Mouse (Mus musculus): Measurements from ENCODE around the gene Antxr1. TPM values are rescaled to one million over a fixed set of nuclear protein-coding genes. Genes with fewer than 3 reads are reported as not detected.

Gene Antxr1
- 0.08 and 0.21 TPM in 2 replicates for total RNA-seq (2012; rRNA removed)
- 0.16 TPM in 2 replicates for total RNA-seq (2014; rRNA removed)
- polyA plus RNA-seq (2012; ENCODE audit: insufficient read length, low read depth), result 0.23 and 0.61 TPM in 2 replicates

GRCm38 (mm10) chr6:87335091-87335934 is at the start of gene Antxr1:
TSS of gene Antxr1 (minus strand) at chr6:87335821.
- Histone ChIP-seq H3K27ac (ENCODE audit: insufficient read depth, low read depth) (no peak within 1 kb of the TSS), H3K79me2 (replicated peaks; ENCODE audit: control insufficient read depth, extremely low read depth, insufficient read depth, poor library complexity, severe bottlenecking) (no peaks in the 10 kb centered on the region)

GRCm38 (mm10) chr6:87384761-87385160 is 49.1 kb upstream of the Antxr1 start:
- Histone ChIP-seq H3K27ac (ENCODE audit: insufficient read depth, low read depth) (no peak overlapping the region), H3K27me3 (replicated peaks) (peaks cover 6% of the 10 kb centered on the region), H3K79me2 (replicated peaks; ENCODE audit: control insufficient read depth, extremely low read depth, insufficient read depth, poor library complexity, severe bottlenecking) (no peaks in the 10 kb centered on the region), H3K9me3 (replicated peaks; ENCODE audit: low read length) (no peaks in the 10 kb centered on the region), H3K9ac (ENCODE audit: insufficient read depth, low read depth) (no peak overlapping the region), H3K4me3 (replicated peaks in 1 of 3; ENCODE audit: low read depth in 2 of 3, low read length in 2 of 3, poor library complexity in 1 of 3) (no peak overlapping the region), H3K4me1 (ENCODE audit: control insufficient read depth in 1 of 2, insufficient read depth in 2 of 2) (peaks cover 0 to 31% of the 10 kb centered on the region in 2 experiments; a peak in 2 of 4 replicates), H3K4me2 (ENCODE audit: insufficient read depth, low read depth, poor library complexity, severe bottlenecking) (no peak overlapping the region), H3K36me3 (replicated peaks in 1 of 2; ENCODE audit: control insufficient read depth in 1 of 2, insufficient read depth in 1 of 2, low read length in 1 of 2) (no peaks in the 10 kb centered on the region)
- in situ Hi-C loops (cut with MboI; ENCODE audit: low pct_ligation_motif_present, low pct_unique_long_range_greater_than_20kb, low sequenced_read_pairs), result no loop called here
- dilution Hi-C loops (cut with MboI; ENCODE audit: extremely low pct_ligation_motif_present, extremely low pct_unique_long_range_greater_than_20kb, low sequenced_read_pairs), result no loop called here
- TF ChIP-seq TCF12 (IDR thresholded peaks at IDR 0.05; ENCODE audit: low read depth, low read length) (no peak), SIN3A (IDR thresholded peaks at IDR 0.05; ENCODE audit: low read length) (no peak), ZC3H11A (IDR thresholded peaks at IDR 0.05; ENCODE audit: low read depth, low read length) (no peak), GABPA (IDR thresholded peaks at IDR 0.05; ENCODE audit: insufficient replicate concordance, low read depth, low read length) (no peak), IRF4 (IDR thresholded peaks at IDR 0.05; ENCODE audit: low read depth, low read length) (no peak), PAX5 (IDR thresholded peaks at IDR 0.05; ENCODE audit: low read length) (no peak), MXI1 (IDR thresholded peaks at IDR 0.05; ENCODE audit: low read depth, low read length) (no peak), POLR2AphosphoS2 (IDR thresholded peaks at IDR 0.05; ENCODE audit: low read depth, low read length) (no peak), JUND (conservative IDR thresholded peaks at IDR 0.05; ENCODE audit: low read depth, low read length) (no peak), NELFE (IDR thresholded peaks at IDR 0.05; ENCODE audit: low read depth, low read length) (no peak), E2F4 (IDR thresholded peaks at IDR 0.05; ENCODE audit: insufficient replicate concordance, low read depth, low read length) (no peak)
- DNase-seq (ENCODE audit: extremely low read depth), result no peak

More at GRCm38 (mm10) chr6:87335091-87335934, at the start of gene Antxr1:
- peak within 1 kb of the TSS; percentile 57 for H3K4me2 ChIP-seq (ENCODE audit: insufficient read depth, low read depth, poor library complexity, severe bottlenecking)
- H3K9ac ChIP-seq (ENCODE audit: insufficient read depth, low read depth), result peak within 1 kb of the TSS; percentile 53; the same call in 1 of the 2 replicates
- peak; percentile 100 for TF ChIP-seq ZNF384 (IDR thresholded peaks at IDR 0.05; ENCODE audit: low read depth, low read length)
- no peak for TF ChIP-seq TBP (conservative IDR thresholded peaks at IDR 0.05; ENCODE audit: low read depth, low read length)
- peak in 1 of 2 experiments; percentile 73; a peak in 2 of 4 replicates for TF ChIP-seq CTCF (conservative IDR thresholded peaks at IDR 0.05 in 1 of 2, IDR thresholded peaks at IDR 0.05 in 1 of 2; ENCODE audit: low read depth in 2 of 2, low read length in 2 of 2)
- TF ChIP-seq UBTF (IDR thresholded peaks at IDR 0.05; ENCODE audit: low read depth, low read length), result 0 out of 2 replicates have a peak, but pooled peaks have one; percentile 5
- TF ChIP-seq MAZ (IDR thresholded peaks at IDR 0.05; ENCODE audit: low read depth, low read length), result peak; percentile 83
- TF ChIP-seq SMC3 (IDR thresholded peaks at IDR 0.05; ENCODE audit: low read depth, low read length), result peak; percentile 55
- TF ChIP-seq JUND (conservative IDR thresholded peaks at IDR 0.05; ENCODE audit: low read depth, low read length), result no peak
- peak; percentile 49 for TF ChIP-seq RAD21 (IDR thresholded peaks at IDR 0.05; ENCODE audit: low read depth, low read length)
- peaks cover 1% of the 10 kb centered on the region for H3K27me3 ChIP-seq (replicated peaks)
- H3K4me1 ChIP-seq (ENCODE audit: control insufficient read depth in 1 of 2, insufficient read depth in 2 of 2), result no peaks in the 10 kb centered on the region; a peak in 1 of 4 replicates
- no peaks in the 10 kb centered on the region for H3K9me3 ChIP-seq (replicated peaks; ENCODE audit: low read length)
- peak within 1 kb of the TSS in 2 of 3 experiments; percentile 16 to 23 for H3K4me3 ChIP-seq (replicated peaks in 1 of 3; ENCODE audit: low read depth in 2 of 3, low read length in 2 of 3, poor library complexity in 1 of 3)
- dilution Hi-C loops (cut with MboI; ENCODE audit: extremely low pct_ligation_motif_present, extremely low pct_unique_long_range_greater_than_20kb, low sequenced_read_pairs) (no loop called here), in situ Hi-C loops (cut with MboI; ENCODE audit: low pct_ligation_motif_present, low pct_unique_long_range_greater_than_20kb, low sequenced_read_pairs) (no loop called here)
- no peaks in the 10 kb centered on the region for H3K36me3 ChIP-seq (replicated peaks in 1 of 2; ENCODE audit: control insufficient read depth in 1 of 2, insufficient read depth in 1 of 2, low read length in 1 of 2)
- peak; percentile 17 for DNase-seq (ENCODE audit: extremely low read depth)
